Mouse (Mus musculus): ENCODE data around the gene Emilin1.

DNA sequence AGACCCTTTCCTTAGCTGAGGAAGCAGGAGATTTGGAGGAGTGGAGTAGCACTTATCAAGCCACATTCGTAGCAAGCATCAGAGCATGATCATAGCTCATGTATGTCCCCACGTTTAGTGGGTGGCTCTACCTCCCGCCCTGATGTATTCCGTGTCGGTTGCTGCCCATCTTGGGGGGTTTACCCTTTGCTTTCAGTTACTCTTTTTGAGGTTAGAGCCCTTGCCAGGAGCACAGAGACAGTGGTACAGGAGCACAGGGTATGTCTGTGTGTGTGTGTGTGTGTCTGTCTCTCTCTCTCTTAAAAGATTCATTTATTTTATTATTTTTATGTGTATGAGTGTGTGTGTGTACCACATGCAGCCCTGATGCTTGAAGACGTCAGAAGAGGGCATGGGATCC, 9.9 kb downstream of the Emilin1 start:
- TF ChIP-seq POLR2A (IDR thresholded peaks at IDR 0.05; ENCODE audit: low read depth, low read length): no peak
- TF ChIP-seq CTCF (conservative IDR thresholded peaks at IDR 0.05 in 1 of 2, IDR thresholded peaks at IDR 0.05 in 1 of 2; ENCODE audit: low read depth in 2 of 2, low read length in 2 of 2): no peak
- peak; percentile 35 for TF ChIP-seq EP300 (IDR thresholded peaks at IDR 0.05; ENCODE audit: low read length)
- no peak for TF ChIP-seq E2F4 (IDR thresholded peaks at IDR 0.05; ENCODE audit: insufficient replicate concordance, low read depth, low read length)
- no peak for TF ChIP-seq BHLHE40 (IDR thresholded peaks at IDR 0.05; ENCODE audit: low read depth, low read length)
- TF ChIP-seq UBTF (IDR thresholded peaks at IDR 0.05; ENCODE audit: low read depth, low read length): no peak
- no peak for TF ChIP-seq USF1 (IDR thresholded peaks at IDR 0.05; ENCODE audit: low read depth, low read length)
- no peak for TF ChIP-seq TBP (conservative IDR thresholded peaks at IDR 0.05; ENCODE audit: low read depth, low read length)
- TF ChIP-seq SMC3 (IDR thresholded peaks at IDR 0.05; ENCODE audit: low read depth, low read length): no peak
- no peak for TF ChIP-seq MAX (IDR thresholded peaks at IDR 0.05; ENCODE audit: low read length)
- TF ChIP-seq MAZ (IDR thresholded peaks at IDR 0.05; ENCODE audit: low read depth, low read length): no peak

All from CH12.LX (cell line).